1 mouse cellular context compared by ENCODE assay signal in the genomic region with DNA sequence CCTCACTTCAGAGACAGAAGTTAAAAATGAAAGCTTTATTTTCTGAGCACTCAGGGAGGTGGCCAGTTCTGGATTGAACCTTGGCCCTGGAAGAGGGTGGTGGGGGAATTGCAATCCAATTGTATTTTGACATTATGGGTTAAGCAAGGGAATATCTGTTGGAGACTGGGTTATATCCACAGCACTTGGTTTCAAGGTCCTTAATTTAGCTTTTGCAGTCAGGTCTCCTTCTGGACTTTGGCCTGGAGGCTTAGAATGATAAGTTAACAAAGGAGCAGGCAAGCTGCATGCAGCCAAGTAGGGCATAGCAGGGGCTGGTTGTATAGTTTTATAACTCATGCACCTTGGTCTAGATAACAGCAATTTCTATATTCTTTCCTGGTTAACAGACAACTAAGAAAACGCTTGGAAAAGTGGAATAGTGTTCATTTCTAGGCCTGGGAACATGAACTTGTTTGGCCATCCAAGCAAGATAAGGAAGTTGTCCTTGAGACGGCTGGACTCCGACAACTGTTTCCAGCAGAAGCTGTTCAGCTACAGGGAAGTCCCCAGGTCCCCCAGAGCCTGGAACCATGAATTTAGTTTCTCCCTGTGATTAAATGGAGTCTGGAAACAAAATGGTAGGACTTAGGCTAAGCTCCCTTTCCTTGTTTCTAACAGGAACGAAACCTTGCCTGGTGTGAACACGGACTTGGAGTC.
TF ChIP-seq lines count a peak whose summit lies in the region.

No protein-coding gene starts in this region.

TF ChIP-seq in CH12.LX, 34 proteins besides CTCF, POLR2A, EP300 and RAD21:
- TF ChIP-seq USF2 (conservative IDR thresholded peaks at IDR 0.05; ENCODE audit: low read depth, low read length) (no peak), NELFE (IDR thresholded peaks at IDR 0.05; ENCODE audit: low read depth, low read length) (no peak), MAFK (IDR thresholded peaks at IDR 0.05; ENCODE audit: insufficient replicate concordance, low read length) (no peak), CHD1 (IDR thresholded peaks at IDR 0.05; ENCODE audit: low read depth, low read length) (no peak), SMC3 (IDR thresholded peaks at IDR 0.05; ENCODE audit: low read depth, low read length) (no peak), MYC (IDR thresholded peaks at IDR 0.05; ENCODE audit: low read depth, low read length) (no peak), KAT2A (IDR thresholded peaks at IDR 0.05; ENCODE audit: insufficient replicate concordance, low read length) (no peak), ELF1 (IDR thresholded peaks at IDR 0.05; ENCODE audit: low read depth, low read length) (no peak), HCFC1 (IDR thresholded peaks at IDR 0.05; ENCODE audit: low read depth, low read length) (no peak), MXI1 (IDR thresholded peaks at IDR 0.05; ENCODE audit: low read depth, low read length) (no peak), TBP (conservative IDR thresholded peaks at IDR 0.05; ENCODE audit: low read depth, low read length) (no peak), MAX (IDR thresholded peaks at IDR 0.05; ENCODE audit: low read length) (no peak), MEF2A (IDR thresholded peaks at IDR 0.05; ENCODE audit: borderline replicate concordance, low read depth, low read length) (no peak), E2F4 (IDR thresholded peaks at IDR 0.05; ENCODE audit: insufficient replicate concordance, low read depth, low read length) (no peak), ETS1 (conservative IDR thresholded peaks at IDR 0.05; ENCODE audit: low read depth, low read length) (no peak)
